Mouse (Mus musculus) leukemia stem cell, adult 10-12 weeks (primary cell): Measurements from ENCODE around the gene Lpin1. TPM values are rescaled to one million over a fixed set of nuclear protein-coding genes. Genes with fewer than 3 reads are reported as not detected.

Experiments
- polyA plus RNA-seq: library from polyadenylated mRNA; stranded (reverse); fragments of >175 nt; gene quantifications from 2 replicates; pipeline ENCODE4 v1.2.3, GENCODE M21; 2012; ENCODE audit warnings: low replicate concordance

The Lpin1 gene
- polyA plus RNA-seq, result 2.6 and 4.9 TPM in 2 replicates

GRCm38 (mm10) chr12:16610936-16611335, at the start of gene Lpin1:
Gene Lpin1, minus strand, starts transcription at chr12:16610966.

GRCm38 (mm10) chr12:16653332-16654093, 42.7 kb upstream of the Lpin1 start, which contains the start of gene Ntsr2:
Gene Ntsr2, plus strand, starts transcription at chr12:16653382.

Other genes with a start within 250 kb of the Lpin1 start
- gene Ntsr2, start 42.4 kb upstream of the Lpin1 start, polyA plus RNA-seq, result not detected in 2 replicates
- gene Greb1, start 189.9 kb upstream of the Lpin1 start, polyA plus RNA-seq, result 0.26 and 0.68 TPM in 2 replicates
- gene E2f6, start 200.0 kb upstream of the Lpin1 start, polyA plus RNA-seq, result 5.6 and 5.8 TPM in 2 replicates